Mouse (Mus musculus) testis, adult 2 months (tissue): Measurements from ENCODE around the gene Gm21083. TPM values are rescaled to one million over a fixed set of nuclear protein-coding genes. Genes with fewer than 3 reads are reported as not detected.
A peak's percentile ranks its signal among the peaks of the same experiment; 100 is the strongest.
"Not testable (repeated sequence)": the region's sequence is repeated elsewhere in the genome, so short reads cannot be mapped to it uniquely, and the experiment has no call there.

Experiments
- H3K27ac ChIP-seq: fragments of 200-500 bp; 2 replicates; pipeline ENCODE4 v1.5.1; 2012; ENCODE audit warnings: low read depth, low read length; ENCODE audit not compliant: control insufficient read depth, insufficient read depth
- H3K27me3 ChIP-seq: fragments of 200-500 bp; 2 replicates; pipeline ENCODE4 v1.6.1; 2012; ENCODE audit warnings: mild to moderate bottlenecking, low read length, moderate library complexity; ENCODE audit not compliant: control insufficient read depth, insufficient read depth
- H3K36me3 ChIP-seq: fragments of 200-500 bp; 2 replicates; pipeline ENCODE4 v1.6.1; 2012; ENCODE audit warnings: mild to moderate bottlenecking, low read length; ENCODE audit not compliant: control insufficient read depth, insufficient read depth
- H3K4me1 ChIP-seq: fragments of 200-500 bp; 2 replicates; pipeline ENCODE4 v1.6.1; 2012; ENCODE audit warnings: low read length; ENCODE audit not compliant: control insufficient read depth, insufficient read depth
- H3K4me3 ChIP-seq: fragments of 200-500 bp; 2 replicates; pipeline ENCODE4 v1.5.1; 2012; ENCODE audit warnings: low read depth, mild to moderate bottlenecking, low read length, moderate library complexity, mixed read lengths; ENCODE audit not compliant: control insufficient read depth
- polyA plus RNA-seq: library from polyadenylated mRNA; depleted of rRNA; stranded (reverse); fragments of >200 nt; gene quantifications from 2 replicates; pipeline ENCODE4 v1.2.3, GENCODE M21; 2012

The Gm21083 gene
- polyA plus RNA-seq, 1 experiment: 7.5 TPM

- H3K36me3 ChIP-seq, H3K27me3 ChIP-seq: not testable (repeated sequence)
These were observed 21.7 kb downstream of the Gm21083 start for GRCm38 (mm10) chr5:15598831-15599230.

GRCm38 (mm10) chr5:15600342-15600741, 23.2 kb downstream of the Gm21083 start:
- H3K36me3 ChIP-seq, H3K4me1 ChIP-seq, H3K4me3 ChIP-seq, H3K27ac ChIP-seq, H3K27me3 ChIP-seq: not testable (repeated sequence)

More at GRCm38 (mm10) chr5:15598831-15599230, 21.7 kb downstream of the Gm21083 start:
- not testable (repeated sequence) for H3K27ac ChIP-seq, H3K4me1 ChIP-seq, H3K4me3 ChIP-seq

GRCm38 (mm10) chr5:15601481-15601880, 24.3 kb downstream of the Gm21083 start:
- H3K27me3 ChIP-seq, H3K27ac ChIP-seq, H3K4me1 ChIP-seq, H3K4me3 ChIP-seq, H3K36me3 ChIP-seq: not testable (repeated sequence)

GRCm38 (mm10) chr5:15601960-15602359, 24.8 kb downstream of the Gm21083 start:
- not testable (repeated sequence) for H3K36me3 ChIP-seq, H3K4me1 ChIP-seq, H3K27me3 ChIP-seq, H3K4me3 ChIP-seq, H3K27ac ChIP-seq

- H3K4me3 ChIP-seq, H3K27me3 ChIP-seq, H3K36me3 ChIP-seq, H3K4me1 ChIP-seq, H3K27ac ChIP-seq: not testable (repeated sequence)
These were observed 25.4 kb downstream of the Gm21083 start for GRCm38 (mm10) chr5:15602424-15602947.

- H3K27me3 ChIP-seq, H3K4me3 ChIP-seq, H3K27ac ChIP-seq, H3K36me3 ChIP-seq, H3K4me1 ChIP-seq: not testable (repeated sequence)
These were observed 25.9 kb downstream of the Gm21083 start for GRCm38 (mm10) chr5:15603008-15603407.

GRCm38 (mm10) chr5:15603585-15603984, 26.5 kb downstream of the Gm21083 start:
- not testable (repeated sequence) for H3K4me3 ChIP-seq, H3K36me3 ChIP-seq, H3K27ac ChIP-seq, H3K4me1 ChIP-seq, H3K27me3 ChIP-seq

- H3K27me3 ChIP-seq, H3K27ac ChIP-seq, H3K36me3 ChIP-seq, H3K4me1 ChIP-seq, H3K4me3 ChIP-seq: not testable (repeated sequence)
These were observed 29.5 kb downstream of the Gm21083 start for GRCm38 (mm10) chr5:15606677-15607076.

GRCm38 (mm10) chr5:15610695-15611094, 33.6 kb downstream of the Gm21083 start:
- H3K27ac ChIP-seq, H3K4me1 ChIP-seq, H3K27me3 ChIP-seq, H3K4me3 ChIP-seq, H3K36me3 ChIP-seq: not testable (repeated sequence)

GRCm38 (mm10) chr5:15616195-15616594, 39.1 kb downstream of the Gm21083 start:
- not testable (repeated sequence) for H3K27ac ChIP-seq, H3K4me1 ChIP-seq, H3K4me3 ChIP-seq, H3K36me3 ChIP-seq, H3K27me3 ChIP-seq

GRCm38 (mm10) chr5:15618764-15619163, 41.6 kb downstream of the Gm21083 start, which contains the start of gene Speer4d:
Gene Speer4d (plus strand): TSS chr5:15619064.
- not testable (repeated sequence) for H3K4me1 ChIP-seq, H3K27me3 ChIP-seq, H3K36me3 ChIP-seq, H3K27ac ChIP-seq
- H3K4me3 ChIP-seq: peak within 1 kb of the TSS; percentile 84

- not testable (repeated sequence) for H3K4me3 ChIP-seq, H3K27me3 ChIP-seq, H3K4me1 ChIP-seq, H3K27ac ChIP-seq, H3K36me3 ChIP-seq
These were observed 51.0 kb downstream of the Gm21083 start for GRCm38 (mm10) chr5:15628136-15628535.
